In genomic region chr11:54769843-54770242, GRCm38 (mm10) we compare ENCODE assay signal across 24 mouse cellular contexts.
"Had no signal": no experiment of that assay in that cellular context is flagged by ENCODE, and none has a peak within 500 bp of the region (broad histone marks: within the 10 kb centered on the region; RNA-seq: fewer than 3 reads in every experiment).

No protein-coding gene starts in this region.

- H3K4me1 ChIP-seq: limb, embryonic 15.5 days had no signal

- H3K27ac ChIP-seq: kidney, embryonic 15.5 days; left cerebral cortex, adult 2 months; limb, embryonic 12.5 days; limb, embryonic 15.5 days; liver, embryonic 14.5 days; midbrain, embryonic 10.5 days; midbrain, embryonic 13.5 days; neural tube, embryonic 13.5 days; stomach, embryonic 15.5 days had no signal

- ATAC-seq: liver, postnatal 0 days; lung, postnatal 0 days; midbrain, embryonic 13.5 days; midbrain, embryonic 16.5 days had no signal

- DNase-seq: kidney, adult 8-10 months; kidney, postnatal 10 days; kidney, postnatal 36 days; layer of hippocampus, postnatal 36 days; left cerebral cortex, postnatal 4 days; liver, postnatal 0 days; lung, embryonic 14.5 days; lung, postnatal 4 days; retina, postnatal 1 day; right cerebral cortex, postnatal 25 days; spleen, adult 18-20 months; thymus, postnatal 25 days had no signal

- H3K4me3 ChIP-seq: kidney, embryonic 15.5 days; left cerebral cortex, adult 2 months; limb, embryonic 12.5 days; limb, embryonic 15.5 days; midbrain, embryonic 10.5 days; midbrain, embryonic 13.5 days; myocyte; neural tube, embryonic 13.5 days; stomach, embryonic 15.5 days had no signal
